Mouse (Mus musculus) heart, adult 18-20 months (tissue): Measurements from ENCODE around the gene Cdkn1c. TPM values are rescaled to one million over a fixed set of nuclear protein-coding genes. Genes with fewer than 3 reads are reported as not detected.

Experiments
- DNase-seq, 2 experiments: peaks; one replicate each; pipeline ENCODE4 v3.0.0; 2021 to 2022; ENCODE audit warnings: mixed read lengths in 1 of 2
- long read RNA-seq, 2 experiments: library from polyadenylated mRNA; stranded (forward); transcript quantifications; one replicate each; pipeline ENCODE4 v2.0.0; 2021
- total RNA-seq, 2 experiments: library from RNA; stranded (reverse); gene quantifications; 2 replicates each; pipeline ENCODE4 v1.2.3; 2021

Cdkn1c gene
- 10 to 100 TPM; 22.9 to 30.2 TPM for total RNA-seq
- long read RNA-seq, experiment 1, transcript Cdkn1c-201 (4 exons, 1,901 nt), result major isoform, 16 of 45 reads
- long read RNA-seq, experiment 1, partial matches to known transcripts, result 3 of 45 reads
- long read RNA-seq, experiment 1, other reads (novel, unspliced or antisense), result 22 of 45 reads
- long read RNA-seq, experiment 2, transcript Cdkn1c-201 (4 exons, 1,901 nt), result major isoform, 8 of 26 reads
- long read RNA-seq, experiment 2, partial matches to known transcripts, result 0 of 26 reads
- long read RNA-seq, experiment 2, other reads (novel, unspliced or antisense), result 13 of 26 reads

GRCm38 (mm10) chr7:143460874-143461273, at the start of gene Cdkn1c:
TSS of gene Cdkn1c (minus strand) at chr7:143461050.
- peak; percentile 90 to 96 for DNase-seq

GRCm38 (mm10) chr7:143509566-143509965, 48.7 kb upstream of the Cdkn1c start:
- DNase-seq, result no peak

GRCm38 (mm10) chr7:143506675-143507074, 45.8 kb upstream of the Cdkn1c start:
- peak; percentile 23 to 70 for DNase-seq

GRCm38 (mm10) chr7:143506271-143506670, 45.4 kb upstream of the Cdkn1c start:
- DNase-seq, result no peak

- peak; percentile 68 to 89 for DNase-seq
Measured at GRCm38 (mm10) chr7:143505823-143506222, 45.0 kb upstream of the Cdkn1c start.

GRCm38 (mm10) chr7:143505411-143505810, 44.6 kb upstream of the Cdkn1c start:
- DNase-seq, result no peak

GRCm38 (mm10) chr7:143503926-143504325, 43.1 kb upstream of the Cdkn1c start:
- DNase-seq, result no peak

- DNase-seq, result peak in 1 of 2 experiments; percentile 31
Measured at GRCm38 (mm10) chr7:143502418-143503200, 41.8 kb upstream of the Cdkn1c start, which contains the start of gene Phlda2. TSS of gene Phlda2 (minus strand) at chr7:143503150.

GRCm38 (mm10) chr7:143501643-143502417, 41.0 kb upstream of the Cdkn1c start:
- DNase-seq, result peak; percentile 57 to 67

- DNase-seq, result peak; percentile 12 to 19
Measured at GRCm38 (mm10) chr7:143500912-143501311, 40.1 kb upstream of the Cdkn1c start.

- no peak for DNase-seq
Measured at GRCm38 (mm10) chr7:143498584-143498983, 37.7 kb upstream of the Cdkn1c start.

- DNase-seq, result no peak
Measured at GRCm38 (mm10) chr7:143495104-143495961, 34.5 kb upstream of the Cdkn1c start.

- no peak for DNase-seq
Measured at GRCm38 (mm10) chr7:143493616-143494126, 32.8 kb upstream of the Cdkn1c start.

- DNase-seq, result no peak
Measured at GRCm38 (mm10) chr7:143489735-143490134, 28.9 kb upstream of the Cdkn1c start.

GRCm38 (mm10) chr7:143482541-143482940, 21.7 kb upstream of the Cdkn1c start:
- no peak for DNase-seq

- DNase-seq, result no peak
Measured at GRCm38 (mm10) chr7:143481806-143482387, 21.0 kb upstream of the Cdkn1c start.

GRCm38 (mm10) chr7:143480498-143480897, 19.6 kb upstream of the Cdkn1c start:
- peak; percentile 47 to 78 for DNase-seq

GRCm38 (mm10) chr7:143477800-143478199, 16.9 kb upstream of the Cdkn1c start:
- DNase-seq, result no peak

GRCm38 (mm10) chr7:143476702-143477335, 16.0 kb upstream of the Cdkn1c start:
- no peak for DNase-seq

- no peak for DNase-seq
Measured at GRCm38 (mm10) chr7:143475876-143476275, 15.0 kb upstream of the Cdkn1c start.
